Mouse (Mus musculus) embryonic fibroblast, embryonic 13.5 days (primary cell): ENCODE measurements at regions not wholly inside any gene's neighbourhood (a gene's known extent, or its start where the extent isn't known, plus 50 kb on each side); places are given as distances from the start of the nearest gene placed in this dataset.

Experiments
- H3K27ac ChIP-seq: 2 replicates; pipeline ENCODE4 v1.5.1; 2012; ENCODE audit warnings: low read length, control low read depth, inconsistent platforms; ENCODE audit not compliant: insufficient read depth
- H3K4me1 ChIP-seq: 2 replicates; pipeline ENCODE4 v1.6.1; 2011; ENCODE audit warnings: low read length; ENCODE audit not compliant: control insufficient read depth, insufficient read depth
- H3K4me3 ChIP-seq: 2 replicates; pipeline ENCODE4 v1.5.1; 2011; ENCODE audit warnings: mild to moderate bottlenecking, control low read depth, low read length; ENCODE audit not compliant: insufficient read depth
- CTCF ChIP-seq: IDR thresholded peaks from 2 replicates; pipeline ENCODE4 v1.5.1; 2011; ENCODE audit warnings: mild to moderate bottlenecking, control low read depth, low read length, moderate library complexity, borderline replicate concordance; ENCODE audit not compliant: insufficient read depth
- POLR2A ChIP-seq: IDR thresholded peaks from 2 replicates; pipeline ENCODE4 v1.6.1; 2011; ENCODE audit warnings: low read depth, mild to moderate bottlenecking, control low read depth, low read length, moderate library complexity

DNA sequence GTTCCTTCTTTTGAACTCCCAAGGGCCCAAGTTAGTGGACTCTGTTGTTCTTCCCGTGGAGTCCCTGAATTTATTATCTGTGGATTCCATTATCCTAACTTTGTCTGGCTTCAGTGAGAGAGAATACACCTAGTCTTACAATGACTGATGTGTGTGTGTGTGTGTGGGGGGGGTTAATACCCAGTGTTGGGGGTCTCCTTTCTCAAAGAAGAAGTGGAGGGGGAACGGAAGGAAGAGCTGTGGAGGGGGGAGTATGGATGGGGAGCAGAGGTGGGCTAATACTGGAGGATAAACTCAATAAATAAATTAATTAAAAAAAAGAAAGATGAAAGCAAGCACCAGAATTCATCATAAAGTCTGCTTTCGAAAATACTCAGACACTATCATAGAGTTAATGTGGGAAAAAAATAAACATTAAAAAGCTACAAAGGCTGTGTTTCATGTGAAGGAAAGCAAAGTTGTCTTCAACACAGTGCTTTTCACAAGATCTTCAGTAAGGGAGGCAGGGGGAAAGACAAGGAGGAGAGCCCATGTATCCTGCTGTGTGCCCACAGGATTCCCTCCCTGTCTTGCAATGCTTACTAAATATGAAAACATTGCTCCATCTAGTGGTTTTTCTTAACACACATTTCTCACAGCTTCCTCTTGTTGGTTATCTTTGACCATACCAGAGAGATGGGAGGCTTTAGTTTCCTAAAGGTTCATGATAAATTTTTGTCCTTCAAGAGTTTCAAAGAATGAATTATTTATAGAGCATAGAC is 173.4 kb upstream of the A1bg start:
- no peak overlapping the region for H3K4me3 ChIP-seq
- H3K4me1 ChIP-seq, result no peaks in the 10 kb centered on the region
- no peak for TF ChIP-seq CTCF
- TF ChIP-seq POLR2A, result no peak
- H3K27ac ChIP-seq, result no peak overlapping the region

- Histone ChIP-seq H3K4me1 (no peaks in the 10 kb centered on the region), H3K4me3 (no peak overlapping the region), H3K27ac (no peak overlapping the region)
- TF ChIP-seq CTCF (no peak), POLR2A (no peak)
These were observed 132.3 kb upstream of the A1bg start for GRCm38 (mm10) chr15:61055017-61055609.

DNA sequence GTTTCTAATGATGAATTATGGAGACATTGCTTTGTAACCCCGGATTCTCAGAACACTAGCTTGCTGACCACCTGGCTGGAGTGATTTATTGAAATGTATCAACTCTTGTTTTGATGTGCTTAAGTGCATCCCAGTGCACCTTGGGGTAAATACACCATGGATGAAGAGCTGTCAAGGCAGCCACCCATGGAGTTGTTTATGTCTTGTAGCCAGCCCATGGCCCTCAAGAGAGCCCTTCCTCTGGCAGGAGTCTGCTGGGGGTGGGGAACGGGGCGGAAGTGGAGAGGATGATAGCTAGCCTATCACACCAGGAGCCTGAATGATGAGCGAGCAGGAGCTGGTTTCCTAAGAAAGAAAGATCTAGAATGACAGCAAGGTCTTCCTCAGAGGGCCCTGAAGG is 128.6 kb upstream of the A1bg start:
- H3K4me1 ChIP-seq, result no peaks in the 10 kb centered on the region
- H3K27ac ChIP-seq, result no peak overlapping the region
- no peak for TF ChIP-seq POLR2A
- no peak for TF ChIP-seq CTCF

GRCm38 (mm10) chr15:61009509-61009908 is 86.7 kb upstream of the A1bg start:
- no peak for TF ChIP-seq CTCF
- no peak for TF ChIP-seq POLR2A
- Histone ChIP-seq H3K4me1 (no peaks in the 10 kb centered on the region), H3K4me3 (no peak overlapping the region), H3K27ac (no peak overlapping the region)

More for the DNA sequence above, 128.6 kb upstream of the A1bg start:
- no peak overlapping the region for H3K4me3 ChIP-seq

- TF ChIP-seq CTCF (no peak), POLR2A (no peak)
- Histone ChIP-seq H3K27ac (no peak overlapping the region), H3K4me3 (no peak overlapping the region), H3K4me1 (no peaks in the 10 kb centered on the region)
These were observed 84.7 kb upstream of the A1bg start for GRCm38 (mm10) chr15:61007461-61008059.

- H3K4me3 ChIP-seq, result no peak overlapping the region
- H3K27ac ChIP-seq, result no peak overlapping the region
- TF ChIP-seq POLR2A (no peak), CTCF (no peak)
- H3K4me1 ChIP-seq, result no peaks in the 10 kb centered on the region
These were observed 83.8 kb upstream of the A1bg start for GRCm38 (mm10) chr15:61006608-61007007.

DNA sequence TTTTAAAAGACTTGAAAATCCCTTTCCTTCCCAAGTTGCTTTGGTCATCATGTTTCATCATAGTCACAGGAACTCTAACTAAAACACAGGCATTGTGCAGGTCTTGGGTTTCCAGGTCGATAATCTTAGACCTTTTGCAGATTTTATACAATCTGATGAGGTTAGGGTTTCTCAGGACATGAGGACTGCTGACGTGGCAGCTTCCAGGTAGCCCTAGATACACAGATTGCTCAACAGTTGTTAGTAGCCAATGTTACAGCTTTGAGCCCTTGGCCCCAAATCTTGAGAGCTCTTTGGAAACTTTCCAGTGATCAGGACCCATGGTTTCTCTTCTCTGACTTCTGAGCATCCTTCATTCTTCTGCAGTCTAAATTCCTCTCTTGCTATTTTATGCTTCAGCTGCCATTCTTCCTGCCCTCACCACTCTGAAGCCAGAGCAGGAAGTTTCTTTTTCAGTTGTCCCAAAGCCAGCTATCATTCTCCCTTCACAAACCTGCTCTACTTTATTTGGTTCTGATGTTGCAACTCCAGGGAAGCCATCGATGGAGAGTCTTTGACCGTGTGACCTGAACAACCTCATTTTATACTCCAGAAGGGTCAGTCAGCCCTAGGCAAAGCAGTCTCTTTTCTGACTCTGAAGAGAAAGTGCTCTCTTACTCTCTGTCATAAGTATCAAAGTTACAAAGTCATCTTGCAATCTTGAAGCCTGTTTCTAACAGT is 71.3 kb upstream of the A1bg start:
- H3K4me3 ChIP-seq, result no peak overlapping the region
- TF ChIP-seq POLR2A (no peak), CTCF (no peak)
- no peak overlapping the region for H3K27ac ChIP-seq
- no peaks in the 10 kb centered on the region for H3K4me1 ChIP-seq

GRCm38 (mm10) chr15:60993394-60993793 is 70.6 kb upstream of the A1bg start:
- TF ChIP-seq POLR2A (no peak), CTCF (no peak)
- no peak overlapping the region for H3K4me3 ChIP-seq
- no peak overlapping the region for H3K27ac ChIP-seq
- no peaks in the 10 kb centered on the region for H3K4me1 ChIP-seq

GRCm38 (mm10) chr15:60982576-60982975 is 59.8 kb upstream of the A1bg start:
- TF ChIP-seq POLR2A (no peak), CTCF (no peak)
- H3K4me1 ChIP-seq, result no peaks in the 10 kb centered on the region
- no peak overlapping the region for H3K27ac ChIP-seq
- no peak overlapping the region for H3K4me3 ChIP-seq
